Mouse (Mus musculus): ENCODE data around the gene Top2b.
A peak's percentile ranks its signal among the peaks of the same experiment; 100 is the strongest.

Gene Top2b

DNA sequence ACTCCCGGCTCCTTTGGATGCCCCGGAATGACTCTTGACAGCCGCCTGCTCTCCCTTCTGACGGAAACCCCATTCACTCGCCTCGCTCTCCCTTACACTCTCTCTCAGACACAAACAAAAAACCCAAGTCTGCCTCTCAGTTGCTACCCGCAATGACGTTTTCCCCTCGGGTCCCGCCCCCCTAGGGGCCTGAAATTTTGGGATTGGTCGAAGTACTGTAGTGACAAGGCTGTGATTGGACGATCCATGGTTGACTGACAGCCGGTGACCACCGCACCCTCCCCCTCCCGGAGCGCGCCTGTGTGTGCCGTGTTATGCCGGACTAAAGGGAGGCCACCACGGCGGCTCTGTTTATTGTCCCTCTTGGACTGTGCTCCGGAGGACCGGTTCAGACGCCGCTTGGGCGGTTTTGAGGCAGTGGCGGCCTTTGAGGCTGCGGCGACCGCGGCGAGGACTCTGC is at the start of gene Top2b:
Gene Top2b, plus strand, starts transcription at position 302 of the 460 bp plus-strand sequence.
- peak; percentile 99 for DNase-seq (ENCODE audit: low read depth)

GRCm38 (mm10) chr14:16316715-16317114 is 48.3 kb upstream of the Top2b start:
- no peak for DNase-seq (ENCODE audit: low read depth)

DNA sequence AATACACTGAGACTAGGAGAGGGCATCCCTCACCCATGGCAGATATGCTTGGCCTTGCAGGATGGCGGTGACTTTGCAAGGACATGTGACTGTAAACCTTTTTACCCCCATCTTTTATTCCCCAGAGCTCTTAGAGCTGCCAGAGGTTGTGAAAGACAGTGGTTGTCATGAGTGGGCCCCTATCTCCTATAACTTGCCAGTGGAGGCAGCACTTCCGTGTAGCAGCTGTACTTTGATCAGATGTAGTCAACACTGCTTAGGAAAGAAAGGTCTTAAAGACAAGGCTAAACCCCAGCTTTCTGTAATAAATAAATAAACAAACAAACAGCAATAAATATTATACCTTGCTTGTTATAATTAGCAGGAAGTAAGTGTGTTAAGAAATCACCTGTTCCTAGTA is 45.2 kb upstream of the Top2b start:
- no peak for DNase-seq (ENCODE audit: low read depth)

GRCm38 (mm10) chr14:16324394-16324793 is 40.6 kb upstream of the Top2b start:
- DNase-seq (ENCODE audit: low read depth), result no peak

DNA sequence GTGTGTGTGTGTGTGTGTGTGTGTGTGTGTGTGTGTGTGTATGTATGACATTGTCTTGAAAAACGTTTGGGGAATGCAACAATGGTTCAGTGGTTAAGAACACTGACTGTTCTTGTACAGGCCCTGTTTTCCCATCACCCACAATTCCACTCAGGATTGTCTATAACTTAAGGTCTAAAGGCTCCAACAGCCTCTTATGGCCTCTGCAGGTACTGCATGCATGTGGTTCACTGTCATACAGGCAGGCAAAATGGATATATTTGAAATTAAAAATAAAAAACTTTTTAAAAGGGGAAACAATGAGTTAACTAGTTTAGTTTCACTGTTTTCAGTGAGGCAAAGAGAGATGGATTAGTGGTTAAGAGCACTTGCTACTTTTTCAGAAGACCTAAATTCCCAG is 39.8 kb upstream of the Top2b start:
- no peak for DNase-seq (ENCODE audit: low read depth)

GRCm38 (mm10) chr14:16328531-16328930 is 36.4 kb upstream of the Top2b start:
- DNase-seq (ENCODE audit: low read depth), result no peak

DNA sequence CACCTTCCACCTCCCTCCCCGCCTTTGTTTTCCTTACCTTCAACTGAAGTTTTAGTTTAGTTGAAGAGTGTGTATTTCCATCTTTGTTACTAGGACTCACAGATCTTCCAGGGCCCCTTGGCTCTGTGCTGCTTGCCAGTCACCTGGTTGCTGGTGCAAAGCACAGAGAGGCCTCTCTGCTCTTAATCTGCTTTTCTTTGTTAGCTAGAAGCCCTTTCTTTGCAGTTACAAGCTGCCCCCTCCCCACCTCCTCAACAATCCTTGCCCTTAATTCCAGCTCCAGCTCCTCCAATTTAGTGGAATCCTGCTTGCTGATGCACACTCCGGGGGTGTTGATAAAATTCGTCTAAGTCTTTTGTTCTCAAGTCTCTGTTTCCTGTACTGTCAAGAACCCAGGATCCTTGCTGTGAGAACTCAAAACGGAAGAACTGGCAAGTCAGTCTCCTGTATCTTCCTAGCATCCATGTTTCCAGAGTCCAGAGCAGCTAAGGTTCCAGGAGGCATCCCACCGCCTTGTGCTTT is 36.0 kb upstream of the Top2b start:
- DNase-seq (ENCODE audit: low read depth), result no peak

GRCm38 (mm10) chr14:16329756-16330155 is 35.2 kb upstream of the Top2b start:
- DNase-seq (ENCODE audit: low read depth), result no peak

DNA sequence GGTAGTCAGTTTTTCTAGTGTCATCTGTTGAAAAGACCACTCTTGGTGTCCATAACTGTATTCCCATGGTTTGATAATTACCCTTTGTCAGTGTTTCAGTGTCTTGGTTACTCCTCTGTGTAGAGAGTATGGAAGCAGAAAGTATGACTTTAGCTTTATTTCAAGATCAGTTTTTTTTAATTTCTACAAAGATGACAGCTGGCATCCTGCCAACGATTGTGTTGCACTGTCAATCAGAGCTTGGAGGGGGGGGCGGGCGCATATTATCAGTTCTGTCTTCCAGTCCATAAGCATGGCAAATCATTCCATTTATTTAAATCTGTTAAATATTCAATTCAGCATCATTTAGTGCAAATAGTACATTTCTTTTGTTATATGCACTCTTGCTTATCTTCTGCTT is 30.7 kb upstream of the Top2b start:
- DNase-seq (ENCODE audit: low read depth), result no peak

DNA sequence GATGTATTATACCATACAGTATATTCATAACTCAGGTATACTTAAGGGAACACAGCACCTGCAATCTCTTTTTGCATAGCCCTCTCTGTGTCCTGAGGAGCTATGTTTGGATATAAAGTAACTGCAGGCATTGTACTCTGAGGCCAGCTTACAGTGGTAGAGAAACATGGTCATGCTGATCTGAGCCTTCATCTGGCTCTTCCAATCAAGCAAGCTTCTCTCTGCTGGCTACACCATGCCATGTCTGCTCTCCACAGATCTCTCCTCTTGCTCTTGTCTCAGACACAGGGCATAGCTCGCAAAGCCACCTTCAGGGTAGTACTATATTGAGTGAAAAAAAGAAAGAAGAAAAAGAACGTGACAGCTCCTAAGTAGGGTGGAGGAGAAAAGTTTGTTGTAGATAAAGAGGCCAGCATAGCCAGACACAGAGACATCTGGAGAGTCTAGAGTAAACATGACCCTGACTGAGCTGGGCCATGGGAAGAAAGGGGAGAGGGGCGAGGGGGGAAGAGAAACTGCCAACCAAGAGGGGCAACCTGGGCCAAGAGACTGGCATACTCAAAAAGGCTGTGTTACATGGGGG is 29.1 kb upstream of the Top2b start:
- DNase-seq (ENCODE audit: low read depth), result no peak

- no peak for DNase-seq (ENCODE audit: low read depth)
These were observed 17.5 kb upstream of the Top2b start for GRCm38 (mm10) chr14:16347505-16347904.

GRCm38 (mm10) chr14:16359704-16360103 is 5.3 kb upstream of the Top2b start:
- no peak for DNase-seq (ENCODE audit: low read depth)

DNA sequence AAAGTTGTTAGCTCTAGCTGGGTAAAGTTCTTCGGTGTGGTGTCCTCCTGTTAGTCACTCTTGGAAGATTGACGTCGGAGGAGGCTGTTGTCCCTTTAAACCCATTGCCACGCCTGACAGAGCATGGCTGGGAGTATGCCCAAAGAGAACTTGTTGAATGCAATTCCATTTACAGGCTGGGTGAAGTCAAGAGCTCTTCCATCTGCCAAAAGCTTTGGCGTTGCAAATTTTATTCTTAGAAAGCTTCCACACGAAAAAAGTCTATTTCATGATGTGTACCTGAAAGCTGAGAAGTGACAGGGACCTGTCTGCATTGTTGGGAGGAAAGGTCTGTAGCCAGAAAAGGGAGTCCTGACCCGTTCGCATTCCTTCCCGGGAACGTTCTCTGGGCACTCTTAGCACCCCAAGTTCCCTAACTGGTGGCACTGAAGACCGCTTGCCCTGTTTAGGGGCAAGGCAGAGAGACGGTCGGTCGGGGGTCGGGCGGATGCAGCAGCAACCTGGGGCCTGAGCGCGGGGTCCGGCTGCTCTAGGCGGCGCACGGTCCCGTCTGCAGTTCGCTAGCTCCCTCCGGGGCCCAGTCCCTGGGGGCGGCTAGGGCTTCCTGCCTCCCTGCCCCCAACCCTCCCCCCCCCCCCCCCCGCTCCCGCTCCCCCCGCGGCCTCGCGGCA is 683 bp upstream of the Top2b start:
- DNase-seq (ENCODE audit: low read depth), result peak; percentile 61

DNA sequence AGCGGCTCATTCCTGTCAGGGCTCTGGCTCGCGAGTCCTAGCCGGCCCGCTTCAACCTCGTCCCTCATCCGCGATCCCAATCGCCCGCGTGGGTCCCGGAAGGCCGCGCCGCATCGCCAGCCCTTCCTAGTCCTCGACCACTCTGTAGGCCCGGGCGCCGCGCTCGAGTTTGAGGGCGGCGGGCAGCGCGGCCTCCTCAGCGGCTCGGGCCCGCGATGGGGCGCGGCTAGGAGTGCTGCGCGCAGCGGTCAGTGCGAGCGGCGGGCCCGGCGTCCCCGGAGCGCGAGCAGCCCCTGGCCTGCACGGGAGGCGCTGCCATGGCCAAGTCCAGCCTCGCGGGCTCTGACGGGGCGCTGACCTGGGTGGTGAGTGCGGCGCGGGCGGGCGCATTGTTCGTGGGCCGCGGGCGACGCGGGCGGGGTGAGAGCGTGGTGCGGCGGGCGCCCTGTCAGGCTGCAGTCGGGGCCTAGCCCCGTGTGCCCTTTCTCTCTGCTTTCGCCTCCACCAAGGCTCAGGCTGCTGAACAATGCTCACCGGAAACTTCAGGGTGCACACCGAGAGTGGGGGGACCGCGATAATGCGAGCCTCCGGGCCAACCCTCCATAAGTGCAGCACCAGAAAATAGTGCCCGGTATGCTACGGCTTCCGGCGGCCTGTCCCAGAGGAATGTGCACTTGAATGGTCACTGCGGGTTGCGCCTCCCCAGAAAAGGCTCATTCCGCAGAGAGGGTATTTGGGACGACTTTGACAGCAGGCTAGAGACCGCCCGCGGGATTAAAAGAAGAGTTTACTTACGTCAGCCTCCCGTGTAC is 589 bp downstream of the Top2b start:
- DNase-seq (ENCODE audit: low read depth), result peak; percentile 75

GRCm38 (mm10) chr14:16366174-16366889 is 1.4 kb downstream of the Top2b start:
- peak; percentile 55 for DNase-seq (ENCODE audit: low read depth)

- DNase-seq (ENCODE audit: low read depth), result no peak
These were observed 2.0 kb downstream of the Top2b start for GRCm38 (mm10) chr14:16366986-16367385.

GRCm38 (mm10) chr14:16372761-16373160 is 7.8 kb downstream of the Top2b start:
- DNase-seq (ENCODE audit: low read depth), result peak; percentile 44

DNA sequence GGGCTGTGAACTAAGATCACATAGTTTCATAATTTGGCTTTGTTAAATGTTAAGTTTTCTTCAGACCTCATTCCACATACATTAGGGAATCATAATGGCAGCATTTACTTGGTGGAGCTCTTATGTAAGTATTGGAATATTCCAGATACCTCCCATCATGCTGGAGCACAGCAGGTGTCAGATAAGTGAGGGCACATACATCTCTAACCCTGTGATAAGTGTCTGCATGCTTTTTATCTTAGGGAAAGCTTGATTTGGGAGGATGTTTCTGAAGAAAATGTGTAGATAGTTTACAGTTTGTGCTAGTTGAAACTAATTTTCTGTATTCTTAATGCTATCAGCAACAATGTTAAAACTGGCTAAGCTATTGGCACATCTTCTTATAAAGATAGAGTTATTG is 8.2 kb downstream of the Top2b start:
- DNase-seq (ENCODE audit: low read depth), result no peak

GRCm38 (mm10) chr14:16379917-16380570 is 15.1 kb downstream of the Top2b start:
- peak; percentile 89 for DNase-seq (ENCODE audit: low read depth)

- no peak for DNase-seq (ENCODE audit: low read depth)
These were observed 19.8 kb downstream of the Top2b start for GRCm38 (mm10) chr14:16384783-16385182.

GRCm38 (mm10) chr14:16405187-16405586 is 40.2 kb downstream of the Top2b start:
- DNase-seq (ENCODE audit: low read depth), result no peak

DNA sequence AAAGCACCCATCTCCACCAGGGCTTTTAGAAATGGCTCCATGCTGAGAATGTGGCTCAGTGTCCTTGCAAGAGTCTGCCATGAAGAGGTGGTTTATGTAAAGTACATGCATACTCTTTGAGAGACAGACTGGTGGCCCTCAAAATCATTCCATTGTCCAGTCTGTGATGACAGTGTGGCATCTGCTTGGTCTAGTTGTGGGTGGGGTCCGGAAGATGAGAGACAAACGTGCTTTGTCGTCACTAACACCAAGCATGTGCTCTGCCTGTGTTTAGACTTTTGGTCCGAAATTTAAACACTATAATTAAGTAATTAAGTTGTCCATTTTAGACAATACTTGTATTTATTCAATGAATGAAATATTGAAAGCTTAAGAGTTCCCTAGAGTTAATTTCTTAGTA is 49.2 kb downstream of the Top2b start:
- DNase-seq (ENCODE audit: low read depth), result no peak
